Mouse (Mus musculus) splenic B cell, adult 2 months (primary cell): ENCODE results near the gene Gm11273.
"Not testable (repeated sequence)": the region's sequence is repeated elsewhere in the genome, so short reads cannot be mapped to it uniquely, and the experiment has no call there.

Experiments used
- DNase-seq: peaks from one replicate; pipeline ENCODE4 v3.0.0-alpha.2; 2011; ENCODE audit warnings: low read depth, low spot score
- H3K27me3 ChIP-seq: 2 replicates; pipeline ENCODE4 v1.6.1; 2012; ENCODE audit warnings: mild to moderate bottlenecking, low read length, moderate library complexity, mixed read lengths; ENCODE audit not compliant: control insufficient read depth, poor library complexity, insufficient read depth, severe bottlenecking
- H3K36me3 ChIP-seq: 2 replicates; pipeline ENCODE4 v1.6.1; 2012; ENCODE audit warnings: mild to moderate bottlenecking, low read length, moderate library complexity, mixed read lengths; ENCODE audit not compliant: control insufficient read depth, poor library complexity, insufficient read depth, severe bottlenecking

Gm11273 gene

GRCm38 (mm10) chr13:21468061-21469019 lies 32.9 kb downstream of the Gm11273 start, which contains the start of gene Nkapl:
Gene Nkapl, minus strand, starts transcription at chr13:21468509.
- Histone ChIP-seq H3K27me3 (no peaks in the 10 kb centered on the region), H3K36me3 (no peaks in the 10 kb centered on the region)
- peak; percentile 82 for DNase-seq

GRCm38 (mm10) chr13:21467336-21467735 lies 33.9 kb downstream of the Gm11273 start:
- DNase-seq: no peak
- H3K27me3 ChIP-seq: no peaks in the 10 kb centered on the region
- H3K36me3 ChIP-seq: no peaks in the 10 kb centered on the region

GRCm38 (mm10) chr13:21462516-21462915 lies 38.7 kb downstream of the Gm11273 start:
- not testable (repeated sequence) for H3K27me3 ChIP-seq, DNase-seq, H3K36me3 ChIP-seq

- Histone ChIP-seq H3K27me3 (no peaks in the 10 kb centered on the region), H3K36me3 (no peaks in the 10 kb centered on the region)
- no peak for DNase-seq
These were observed 44.9 kb downstream of the Gm11273 start for GRCm38 (mm10) chr13:21456347-21456746.

GRCm38 (mm10) chr13:21454133-21454532 lies 47.1 kb downstream of the Gm11273 start:
- Histone ChIP-seq H3K27me3 (no peaks in the 10 kb centered on the region), H3K36me3 (no peaks in the 10 kb centered on the region)
- DNase-seq: no peak

- no peaks in the 10 kb centered on the region for H3K27me3 ChIP-seq
- DNase-seq: peak; percentile 87
- no peaks in the 10 kb centered on the region; the same call in 1 of the 2 replicates for H3K36me3 ChIP-seq
These were observed 47.8 kb downstream of the Gm11273 start, which contains the start of gene Zscan26 for GRCm38 (mm10) chr13:21453449-21453848. Gene Zscan26, minus strand, starts transcription at chr13:21453730.

- DNase-seq: peak; percentile 6
- Histone ChIP-seq H3K27me3 (no peaks in the 10 kb centered on the region), H3K36me3 (peaks cover 3% of the 10 kb centered on the region; the same call in 1 of the 2 replicates)
These were observed 48.2 kb downstream of the Gm11273 start for GRCm38 (mm10) chr13:21453042-21453441.
